Mouse (Mus musculus): ENCODE data around the gene Aldh1l1.

DNA sequence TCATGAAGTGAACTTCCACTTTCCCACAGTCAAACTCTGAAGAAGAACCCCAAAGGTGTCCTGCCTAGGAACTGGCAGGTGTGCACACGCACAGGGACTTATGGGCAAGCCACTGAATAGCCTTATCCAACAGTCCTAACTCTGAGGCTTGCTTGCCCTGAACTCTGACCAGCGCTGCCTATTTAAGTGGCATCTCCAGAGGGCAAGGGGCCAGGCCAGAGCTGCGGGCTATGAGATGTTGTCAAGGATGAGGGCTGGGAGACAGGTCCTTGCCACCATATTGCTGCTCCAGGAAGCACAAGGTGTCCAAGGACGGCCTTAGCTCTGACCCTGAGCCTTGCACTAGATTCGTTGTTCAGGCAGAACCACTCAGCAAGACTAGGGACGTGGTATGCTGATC, 17.2 kb upstream of the Aldh1l1 start:
- no peak for TF ChIP-seq CTCF (IDR thresholded peaks at IDR 0.05; ENCODE audit: insufficient read depth, low read length)
- no peak for TF ChIP-seq POLR2A (IDR thresholded peaks at IDR 0.05; ENCODE audit: borderline replicate concordance, extremely low read depth, low read depth, low read length)
